Mouse (Mus musculus) heart, adult 8-10 months (tissue): ENCODE results near the gene Cyth1. TPM values are rescaled to one million over a fixed set of nuclear protein-coding genes. Genes with fewer than 3 reads are reported as not detected.

Experiments used
- DNase-seq: peaks from one replicate; pipeline ENCODE4 v3.0.0; 2022; ENCODE audit warnings: low spot score
- total RNA-seq, 4 experiments: library from RNA; stranded (reverse); gene quantifications; 2 replicates each; pipeline ENCODE4 v1.2.4; 2022

Cyth1 gene
- total RNA-seq, 4 experiments from 2014 or later = 34.5 to 56.9 (median 50.9) TPM

- DNase-seq = no peak
Measured at GRCm38 (mm10) chr11:118225056-118225836, 23.1 kb downstream of the Cyth1 start.

GRCm38 (mm10) chr11:118223416-118224067 lies 24.9 kb downstream of the Cyth1 start:
- DNase-seq = no peak

GRCm38 (mm10) chr11:118222917-118223316 lies 25.5 kb downstream of the Cyth1 start:
- DNase-seq = no peak

GRCm38 (mm10) chr11:118222351-118222885 lies 26.0 kb downstream of the Cyth1 start:
- no peak for DNase-seq

GRCm38 (mm10) chr11:118220561-118221262 lies 27.7 kb downstream of the Cyth1 start:
- DNase-seq = peak; percentile 74

- DNase-seq = no peak
Measured at GRCm38 (mm10) chr11:118219066-118219465, 29.3 kb downstream of the Cyth1 start.

GRCm38 (mm10) chr11:118216468-118216867 lies 31.9 kb downstream of the Cyth1 start:
- DNase-seq = no peak

GRCm38 (mm10) chr11:118215928-118216458 lies 32.4 kb downstream of the Cyth1 start:
- DNase-seq = peak; percentile 53

- DNase-seq = no peak
Measured at GRCm38 (mm10) chr11:118212636-118213112, 35.7 kb downstream of the Cyth1 start.

GRCm38 (mm10) chr11:118211749-118212635 lies 36.4 kb downstream of the Cyth1 start:
- DNase-seq = peak; percentile 72

GRCm38 (mm10) chr11:118210962-118211361 lies 37.4 kb downstream of the Cyth1 start:
- no peak for DNase-seq

- no peak for DNase-seq
Measured at GRCm38 (mm10) chr11:118210116-118210515, 38.3 kb downstream of the Cyth1 start.

GRCm38 (mm10) chr11:118209376-118209775 lies 39.0 kb downstream of the Cyth1 start:
- DNase-seq = no peak

GRCm38 (mm10) chr11:118208672-118209272 lies 39.6 kb downstream of the Cyth1 start:
- DNase-seq = no peak

GRCm38 (mm10) chr11:118207424-118208033 lies 40.9 kb downstream of the Cyth1 start:
- no peak for DNase-seq

GRCm38 (mm10) chr11:118206267-118206666 lies 42.1 kb downstream of the Cyth1 start:
- no peak for DNase-seq

- DNase-seq = no peak
Measured at GRCm38 (mm10) chr11:118203469-118203868, 44.9 kb downstream of the Cyth1 start.

- DNase-seq = peak; percentile 65
Measured at GRCm38 (mm10) chr11:118202410-118203233, 45.8 kb downstream of the Cyth1 start.
